In the genomic region with DNA sequence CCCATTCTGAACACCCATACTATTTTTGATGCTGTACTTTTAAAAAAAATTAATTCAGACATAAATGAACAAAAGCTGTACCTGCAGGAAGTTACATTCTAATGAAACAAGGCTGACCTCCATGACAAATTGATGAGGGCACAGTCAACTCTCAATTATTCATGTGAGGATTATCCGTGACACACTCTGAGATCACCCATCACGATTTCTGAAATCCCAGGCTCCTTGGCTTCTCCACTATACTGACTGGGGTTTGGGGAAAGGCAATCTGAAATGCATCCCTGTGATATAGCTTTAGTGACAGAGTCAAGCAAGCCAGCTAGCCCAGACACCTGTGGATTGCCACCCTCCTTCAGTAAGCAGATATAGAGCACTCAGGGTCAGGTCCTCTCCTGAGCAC, we compare ENCODE assay signal across 26 mouse cellular contexts.
"Had no signal": no experiment of that assay in that cellular context is flagged by ENCODE, and none has a peak within 500 bp of the region (broad histone marks: within the 10 kb centered on the region; RNA-seq: fewer than 3 reads in every experiment).

No protein-coding gene starts in this region.

- H3K9ac ChIP-seq: heart, embryonic 13.5 days; heart, embryonic 15.5 days; hindbrain, embryonic 12.5 days; hindbrain, embryonic 15.5 days; kidney, embryonic 15.5 days; limb, embryonic 13.5 days; limb, embryonic 15.5 days; liver, embryonic 12.5 days had no signal

- H3K9me3 ChIP-seq: heart, embryonic 13.5 days; heart, embryonic 15.5 days; hindbrain, embryonic 12.5 days; hindbrain, embryonic 15.5 days; kidney, embryonic 15.5 days; limb, embryonic 13.5 days; limb, embryonic 15.5 days; liver, embryonic 12.5 days had no signal

- H3K27ac ChIP-seq: heart, adult 2 months; heart, embryonic 13.5 days; heart, embryonic 15.5 days; hindbrain, embryonic 12.5 days; hindbrain, embryonic 15.5 days; hindbrain, postnatal 0 days; kidney, embryonic 15.5 days; kidney, postnatal 0 days; limb, embryonic 13.5 days; limb, embryonic 15.5 days; liver, embryonic 12.5 days had no signal

- H3K4me1 ChIP-seq: heart, embryonic 13.5 days; heart, embryonic 15.5 days; hindbrain, embryonic 12.5 days; hindbrain, embryonic 15.5 days; kidney, embryonic 15.5 days; limb, embryonic 13.5 days; limb, embryonic 15.5 days; liver, embryonic 12.5 days had no signal

- H3K4me3 ChIP-seq: heart, adult 2 months; heart, embryonic 13.5 days; heart, embryonic 15.5 days; hindbrain, embryonic 12.5 days; hindbrain, embryonic 15.5 days; kidney, embryonic 15.5 days; limb, embryonic 13.5 days; limb, embryonic 15.5 days; liver, embryonic 12.5 days had no signal

- H3K27me3 ChIP-seq: heart, embryonic 13.5 days; heart, embryonic 15.5 days; hindbrain, embryonic 12.5 days; hindbrain, embryonic 15.5 days; kidney, embryonic 15.5 days; limb, embryonic 13.5 days; limb, embryonic 15.5 days; liver, embryonic 12.5 days had no signal

- H3K4me2 ChIP-seq: heart, embryonic 11.5 days; heart, embryonic 13.5 days; heart, embryonic 15.5 days; hindbrain, embryonic 12.5 days; hindbrain, embryonic 15.5 days; kidney, embryonic 15.5 days; limb, embryonic 13.5 days; limb, embryonic 15.5 days; liver, embryonic 12.5 days had no signal

- H3K36me3 ChIP-seq: heart, embryonic 13.5 days; heart, embryonic 15.5 days; hindbrain, embryonic 12.5 days; hindbrain, embryonic 15.5 days; kidney, embryonic 15.5 days; limb, embryonic 13.5 days; limb, embryonic 15.5 days; liver, embryonic 12.5 days had no signal

- DNase-seq: gastrocnemius, postnatal 14 days; gastrocnemius, postnatal 36 days; heart, adult 11 months; heart, adult 2 months; heart, postnatal 14 days; heart, postnatal 36 days; kidney, adult 11 months; kidney, adult 2 months; kidney, adult 9 months; kidney, postnatal 14 days; kidney, postnatal 36 days; layer of hippocampus, adult 9-11 months; layer of hippocampus, postnatal 36 days; left cerebral cortex, postnatal 4 days had no signal

- ATAC-seq: hindbrain, postnatal 0 days; intestine, embryonic 16.5 days; liver, embryonic 12.5 days had no signal
